Mouse (Mus musculus) thymus, postnatal 36 days (tissue): Measurements from ENCODE around the gene Ttl.

ENCODE experiments used
- DNase-seq, 2 experiments: peaks; one replicate each; pipeline ENCODE4 v3.0.0; 2022; ENCODE audit warnings: mixed read lengths in 2 of 2

Gene Ttl

GRCm38 (mm10) chr2:129065437-129066282 lies at the start of gene Ttl:
Ttl (plus strand) TSS chr2:129065942.
- peak; percentile 80 to 82 for DNase-seq

GRCm38 (mm10) chr2:129020106-129020505 lies 45.6 kb upstream of the Ttl start:
- no peak for DNase-seq

DNA sequence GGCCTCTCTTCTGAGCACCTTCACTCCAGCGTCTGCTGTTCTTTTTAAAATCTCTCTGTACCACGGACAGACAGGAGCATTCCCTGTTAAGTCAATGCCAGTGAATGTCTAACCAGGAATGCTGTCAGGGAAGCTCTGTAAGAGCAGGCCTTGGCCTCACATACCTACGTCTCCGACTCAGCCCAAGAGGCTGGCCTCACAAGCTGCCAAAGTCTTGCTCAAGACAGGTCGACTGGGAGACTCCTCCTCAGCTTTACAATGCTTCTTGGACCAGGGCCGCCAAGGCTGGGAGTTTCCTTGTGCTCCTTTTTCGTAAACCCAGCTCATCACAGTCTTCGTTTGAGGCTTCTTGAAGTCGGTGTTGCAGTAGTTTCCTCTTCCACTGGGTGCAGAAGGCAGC lies 40.9 kb upstream of the Ttl start:
- no peak for DNase-seq

DNA sequence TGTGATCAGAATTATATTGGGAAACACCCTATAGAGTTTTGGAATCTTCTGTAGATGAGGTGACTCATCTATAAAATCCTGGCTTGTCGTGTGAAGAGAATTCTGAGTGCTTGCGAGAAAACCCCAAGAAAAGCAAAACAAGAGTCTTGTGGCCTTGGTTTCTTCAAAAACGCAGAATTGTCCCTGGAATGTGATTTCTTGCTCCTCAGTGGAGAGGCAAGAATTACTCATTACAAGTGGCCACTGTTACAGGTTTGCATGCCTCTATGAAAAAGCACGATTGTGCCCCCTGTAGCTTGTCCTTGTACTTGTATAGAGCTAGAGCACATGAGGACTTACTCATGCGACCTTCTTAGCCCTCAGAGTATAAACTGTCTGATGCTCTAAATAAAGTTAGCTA lies 30.4 kb upstream of the Ttl start:
- DNase-seq = no peak

GRCm38 (mm10) chr2:129038426-129038936 lies 27.3 kb upstream of the Ttl start:
- DNase-seq = peak in 1 of 2 experiments; percentile 10

DNA sequence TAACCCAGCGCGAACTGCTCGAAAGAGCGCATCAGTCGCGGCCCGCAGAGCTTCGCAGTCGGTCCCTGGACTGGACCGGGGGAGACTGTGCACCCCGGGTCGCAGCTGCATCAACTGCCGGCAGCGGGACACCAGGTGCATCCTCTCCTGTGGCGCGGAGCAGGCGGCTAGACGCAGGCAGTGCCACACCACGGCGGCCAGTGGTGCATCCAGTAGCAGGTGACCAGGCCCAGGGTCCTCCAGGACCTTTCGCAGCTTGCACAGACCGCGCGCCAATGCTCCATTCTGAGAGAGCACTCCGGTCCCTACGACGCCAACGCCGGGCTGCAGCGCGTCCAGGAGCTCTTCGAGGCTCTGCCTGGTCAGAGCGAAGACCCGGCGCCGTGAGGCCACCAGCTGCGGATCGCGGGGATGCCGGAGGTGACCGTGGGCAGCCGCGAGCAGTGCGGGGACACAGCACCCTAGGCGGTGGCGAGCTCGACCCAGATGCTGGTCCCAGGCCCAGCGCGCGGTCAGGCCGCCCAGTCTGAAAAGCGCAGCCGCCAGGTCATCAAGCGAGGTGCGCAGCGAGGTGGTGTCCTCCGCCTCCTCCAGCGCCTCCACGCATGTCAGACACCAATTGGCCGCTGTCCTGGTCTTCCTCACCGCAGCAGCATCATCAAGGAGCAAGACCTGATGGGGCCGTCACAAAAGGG lies 26.7 kb upstream of the Ttl start:
- DNase-seq = peak; percentile 53 to 69

- DNase-seq = peak; percentile 23 to 42
Measured at GRCm38 (mm10) chr2:129040567-129040966, 25.2 kb upstream of the Ttl start.

- no peak for DNase-seq
Measured at GRCm38 (mm10) chr2:129046172-129046845, 19.4 kb upstream of the Ttl start.

DNA sequence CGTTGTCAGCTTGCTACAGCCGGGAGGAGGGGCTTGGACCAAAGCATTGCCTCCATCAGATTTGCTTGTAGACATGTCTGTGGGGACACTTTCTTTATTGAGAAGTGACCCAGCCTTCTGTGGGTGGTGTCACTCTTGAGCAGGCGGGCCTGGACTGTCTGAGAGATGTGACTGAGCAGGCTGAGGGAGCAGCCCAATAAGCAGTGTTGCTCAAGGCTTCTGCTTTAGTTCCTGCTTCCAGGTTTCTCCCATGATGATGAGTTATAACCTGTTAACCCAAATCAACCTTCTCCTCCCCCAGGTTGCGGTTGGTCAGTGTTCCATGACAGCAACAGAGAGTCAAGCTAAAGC lies 18.9 kb upstream of the Ttl start:
- DNase-seq = no peak

- no peak for DNase-seq
Measured at GRCm38 (mm10) chr2:129047811-129048210, 17.9 kb upstream of the Ttl start, which contains the start of gene Vinac1. Vinac1 (minus strand) TSS chr2:129048172.

DNA sequence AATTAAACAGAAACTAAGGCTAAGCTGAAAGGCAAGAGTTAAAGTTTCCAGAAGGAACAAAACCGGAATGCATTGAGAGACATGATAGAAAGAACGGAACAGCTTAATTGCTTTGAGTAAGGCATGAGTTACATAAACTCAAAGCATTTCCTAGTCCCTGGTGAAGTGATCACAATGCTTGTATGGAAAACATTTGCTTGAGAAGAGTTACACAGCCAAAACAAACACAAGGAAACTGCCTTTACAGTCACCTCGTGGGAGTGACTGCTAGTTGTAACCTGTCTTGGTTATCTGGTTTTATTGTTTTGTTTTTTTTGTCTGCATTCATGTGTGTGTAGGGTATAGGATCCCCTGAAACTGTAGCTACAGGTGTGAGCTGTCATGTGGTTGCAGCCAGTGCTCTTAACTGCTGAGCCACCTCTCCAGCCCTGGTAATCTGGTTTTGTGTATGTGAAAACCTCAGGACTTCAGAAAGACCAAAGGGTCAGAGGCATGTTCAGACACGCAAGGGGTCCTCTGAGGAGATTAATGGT lies 13.2 kb upstream of the Ttl start:
- no peak for DNase-seq

DNA sequence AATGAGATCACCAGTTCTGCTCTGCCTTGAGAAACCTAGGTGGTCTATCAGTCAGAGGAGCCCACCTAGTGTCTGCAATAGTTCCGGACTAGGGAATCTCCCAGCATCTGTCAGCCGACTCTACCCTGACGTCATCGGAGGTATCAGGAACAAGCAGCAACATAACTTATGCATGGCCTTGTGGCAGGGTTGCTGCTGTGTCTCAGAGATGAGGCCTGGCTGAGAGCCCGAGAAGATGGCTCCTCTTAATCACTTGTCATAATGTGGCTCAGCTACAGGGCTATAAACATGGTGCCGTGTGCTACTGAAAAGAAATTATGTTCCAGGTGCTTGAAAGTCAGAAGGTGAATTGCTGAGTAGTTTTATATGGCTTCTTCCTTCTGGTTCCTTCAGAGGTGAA lies 10.0 kb upstream of the Ttl start:
- no peak for DNase-seq

- peak; percentile 31 to 53 for DNase-seq
Measured at GRCm38 (mm10) chr2:129056597-129056996, 9.1 kb upstream of the Ttl start.

DNA sequence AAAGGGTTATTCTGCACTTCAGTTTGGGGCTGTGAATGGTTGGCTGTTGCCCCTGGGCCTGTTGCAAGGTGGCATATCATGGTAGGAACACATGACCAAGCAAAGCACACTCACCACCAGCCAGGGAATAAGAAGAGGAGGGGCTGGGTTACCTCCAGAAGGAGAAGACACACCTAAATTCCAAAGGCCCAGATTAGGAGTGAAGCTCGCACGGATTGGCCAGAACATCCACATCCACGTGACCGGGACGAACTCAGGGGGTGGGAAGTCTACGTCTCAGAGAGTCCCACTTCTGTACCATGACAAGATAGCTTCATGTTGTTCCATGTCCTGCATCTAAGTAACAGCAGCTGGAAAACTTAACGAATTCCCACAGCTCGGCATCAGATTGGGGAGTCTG lies 8.5 kb upstream of the Ttl start:
- DNase-seq = no peak

GRCm38 (mm10) chr2:129057920-129058361 lies 7.8 kb upstream of the Ttl start:
- no peak for DNase-seq

DNA sequence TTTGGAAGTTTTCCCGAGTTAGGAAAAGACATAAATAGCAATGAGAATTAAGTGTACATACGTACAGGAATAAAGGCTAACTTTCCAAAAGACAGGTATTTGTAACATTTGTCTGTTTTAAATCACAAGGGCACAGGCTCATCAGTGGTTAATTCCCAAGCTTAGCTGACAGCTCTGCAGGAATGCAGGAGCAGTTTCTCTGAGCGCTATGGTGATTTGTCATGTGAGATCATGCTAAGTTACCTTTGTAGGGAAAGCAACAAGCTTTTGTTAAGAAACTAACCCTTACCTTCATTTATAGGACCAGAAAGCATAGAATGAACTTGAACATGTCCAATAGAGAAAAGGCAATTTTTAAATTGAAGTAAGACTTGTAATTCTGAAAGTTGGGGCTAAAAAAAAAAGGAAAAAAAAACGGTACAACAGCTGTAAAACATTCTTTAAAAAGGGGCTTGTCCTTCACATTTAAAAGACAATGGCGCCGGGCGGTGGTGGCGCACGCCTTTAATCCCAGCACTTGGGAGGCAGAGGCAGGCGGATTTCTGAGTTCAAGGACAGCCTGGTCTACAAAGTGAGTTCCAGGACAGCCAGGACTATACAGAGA lies 4.2 kb upstream of the Ttl start:
- DNase-seq = no peak

GRCm38 (mm10) chr2:129066326-129066725 lies 584 bp downstream of the Ttl start:
- DNase-seq = peak; percentile 47 to 61

- no peak for DNase-seq
Measured at GRCm38 (mm10) chr2:129070296-129070695, 4.6 kb downstream of the Ttl start.

DNA sequence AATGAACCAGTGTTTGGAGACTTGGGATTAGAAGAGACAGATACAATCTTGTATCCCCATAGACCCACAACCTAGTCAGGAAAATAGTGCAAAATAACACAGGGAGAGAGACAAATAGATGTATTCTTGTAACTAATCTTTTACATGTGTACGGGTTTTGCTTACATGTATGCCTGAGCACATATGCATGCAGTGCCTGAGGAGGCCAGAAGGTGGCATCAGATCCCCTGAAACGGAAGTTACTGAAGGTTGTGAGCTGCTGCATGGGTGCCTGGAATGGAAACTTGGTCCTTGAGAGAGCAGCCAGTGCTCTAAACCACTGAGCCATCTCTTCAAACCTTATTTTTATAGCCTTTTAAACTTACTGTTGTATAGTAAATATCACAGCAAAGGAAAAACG lies 12.6 kb downstream of the Ttl start:
- peak; percentile 36 to 44 for DNase-seq

- DNase-seq = no peak
Measured at GRCm38 (mm10) chr2:129079194-129079593, 13.5 kb downstream of the Ttl start.

GRCm38 (mm10) chr2:129081097-129081496 lies 15.4 kb downstream of the Ttl start:
- no peak for DNase-seq

DNA sequence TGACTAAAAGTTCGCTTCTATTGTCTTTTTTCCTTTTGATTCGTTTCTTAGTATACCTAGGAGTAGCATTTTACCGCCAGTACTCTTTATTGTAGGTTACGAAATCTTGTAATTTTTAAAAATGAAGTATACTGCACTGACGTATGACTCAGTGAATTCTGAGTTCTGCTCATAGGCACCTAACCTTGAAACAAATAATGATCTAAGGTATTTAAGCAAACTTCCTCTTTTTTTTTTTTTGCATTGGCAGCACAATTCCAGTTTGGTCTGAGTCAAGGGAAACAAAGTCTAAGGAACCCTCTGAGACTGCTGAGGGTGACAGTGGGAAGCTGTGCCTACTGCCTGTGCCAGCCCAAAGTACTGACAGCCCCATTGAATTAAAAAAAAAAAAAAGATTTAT lies 17.8 kb downstream of the Ttl start:
- DNase-seq = no peak

GRCm38 (mm10) chr2:129084959-129085358 lies 19.2 kb downstream of the Ttl start:
- peak; percentile 21 for DNase-seq
